Mouse (Mus musculus): ENCODE data around the gene Nit2.

Gene Nit2

DNA sequence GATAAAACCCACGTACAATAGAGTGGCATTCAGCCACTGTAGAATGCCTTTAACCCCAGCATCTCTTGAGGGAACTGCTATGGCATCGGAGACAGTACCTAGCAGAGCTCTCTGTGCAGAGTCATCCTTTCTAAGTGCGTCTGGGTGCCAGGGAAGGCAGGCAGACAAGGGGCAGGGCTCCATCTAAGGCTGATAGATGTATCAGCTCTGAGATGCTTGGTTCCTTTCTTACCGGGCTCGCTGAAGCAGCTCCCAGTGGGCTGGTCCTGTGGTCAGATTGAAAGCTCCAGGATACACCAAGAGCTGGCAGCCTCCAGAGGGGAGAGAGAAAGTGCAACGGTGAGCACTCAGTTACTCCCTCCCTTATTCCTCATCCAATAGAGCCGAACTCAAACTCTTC lies 7.3 kb downstream of the Nit2 start:
- DNase-seq, result no peak

DNA sequence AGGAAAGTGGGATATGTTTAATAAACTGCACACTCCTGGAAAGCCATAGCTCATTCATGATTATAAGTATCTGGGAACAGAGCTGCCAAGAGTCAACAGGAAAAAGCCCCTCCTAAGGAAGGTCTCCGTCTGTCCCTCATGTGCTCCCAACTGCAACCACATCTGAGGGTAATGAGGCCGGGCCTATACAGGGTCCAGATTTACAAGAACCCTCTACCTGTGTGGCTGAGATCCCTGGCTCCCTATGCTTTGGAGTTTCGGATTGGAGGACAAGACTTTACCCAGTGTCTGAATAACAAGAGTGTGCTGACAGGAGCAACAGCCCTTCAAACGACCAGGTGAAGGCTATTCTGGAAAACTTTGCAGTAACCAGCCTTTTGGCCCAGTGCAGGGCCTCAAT lies 9.4 kb downstream of the Nit2 start:
- DNase-seq, result no peak

DNA sequence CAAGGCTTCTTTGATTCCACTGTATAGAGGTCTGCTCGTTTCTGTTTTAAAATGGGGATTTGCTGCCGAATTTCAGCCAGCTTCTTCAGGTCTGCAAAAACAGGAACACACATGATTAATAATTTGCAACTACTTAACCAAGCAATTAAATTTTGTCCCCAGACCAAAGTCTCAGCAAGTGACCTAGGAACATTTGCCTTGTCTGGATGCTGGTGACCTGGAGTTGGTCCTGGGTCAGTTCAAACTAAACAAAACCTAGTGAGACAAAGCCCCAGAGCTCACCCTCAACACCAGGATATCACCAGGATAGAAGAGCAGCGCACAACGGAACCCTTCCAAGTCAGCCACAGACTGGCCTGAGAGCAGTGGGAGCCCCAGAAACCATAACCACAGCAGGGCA lies 10.1 kb downstream of the Nit2 start:
- no peak for DNase-seq

DNA sequence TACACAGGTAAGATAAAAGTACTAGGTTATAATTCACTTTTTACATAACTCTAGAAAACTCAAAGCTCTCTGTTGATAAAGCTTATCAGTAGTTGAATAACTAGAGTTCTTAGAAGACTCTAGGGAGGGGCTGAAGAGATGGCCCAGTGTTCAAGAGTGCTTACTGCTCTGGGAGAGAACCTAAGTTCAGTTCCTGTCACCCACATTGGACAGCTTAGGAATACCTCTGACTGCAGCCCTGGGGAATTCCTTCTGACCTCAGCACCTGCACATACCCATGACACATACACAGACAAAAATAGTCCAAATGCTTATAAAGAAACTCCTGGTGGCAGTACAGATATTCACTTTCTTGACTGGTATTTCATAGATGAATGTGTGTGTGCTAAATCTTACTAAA lies 11.2 kb downstream of the Nit2 start:
- no peak for DNase-seq

DNA sequence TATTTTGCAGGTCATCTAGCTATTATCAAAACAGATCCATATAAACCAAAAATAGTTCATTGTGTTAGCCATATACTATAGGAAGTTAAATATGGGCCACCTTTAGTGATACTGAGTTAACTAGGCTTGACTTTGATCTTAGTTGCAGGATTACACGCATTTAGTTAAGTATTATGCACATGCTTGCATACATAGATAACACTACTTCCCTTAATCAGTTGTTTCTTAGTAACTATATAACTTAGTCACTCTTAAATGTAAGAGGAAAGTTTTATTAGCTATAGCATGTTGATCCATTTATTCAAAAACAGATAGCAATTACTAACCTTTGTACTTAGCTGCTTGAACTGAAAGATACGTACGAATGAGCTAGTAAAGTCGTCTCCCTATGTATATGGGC lies 15.7 kb downstream of the Nit2 start:
- DNase-seq, result no peak

DNA sequence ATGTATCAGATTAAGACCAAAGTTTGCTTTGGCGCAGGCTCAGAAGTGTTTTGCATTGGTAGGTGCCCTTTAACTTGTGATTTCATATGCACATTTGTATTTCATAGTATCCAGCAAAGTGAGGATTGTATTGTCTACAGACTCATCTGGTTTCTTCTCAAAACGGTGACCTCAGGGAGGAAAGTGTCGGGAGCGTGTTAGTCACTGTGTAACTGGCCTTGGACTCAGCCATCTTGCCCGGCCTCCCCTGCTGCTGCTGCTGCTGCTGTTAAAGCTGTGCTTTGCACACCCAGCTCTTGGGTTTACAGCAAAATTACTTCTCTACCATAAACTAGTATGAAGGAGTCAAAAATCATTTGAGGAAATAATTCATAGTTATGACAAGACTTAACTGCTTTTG lies 22.4 kb downstream of the Nit2 start:
- no peak for DNase-seq

DNA sequence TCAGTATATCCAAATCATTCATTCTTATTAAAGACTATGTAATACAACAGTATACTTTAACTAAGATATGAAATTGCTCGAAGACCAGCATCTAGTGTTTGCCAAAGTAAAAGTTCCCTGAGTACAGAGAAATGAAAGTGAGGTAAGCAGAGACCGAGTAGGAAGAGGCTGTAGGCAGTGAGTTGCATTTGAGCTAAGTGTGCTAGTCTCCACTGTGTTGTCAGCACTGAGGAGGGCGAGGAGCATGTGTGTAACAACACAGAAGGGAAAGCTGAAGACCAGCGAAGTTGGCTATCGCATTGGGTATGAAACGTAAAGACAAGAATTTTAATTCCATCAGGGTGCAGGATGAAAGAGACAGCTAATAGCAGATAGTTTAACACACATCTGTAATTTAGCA lies 33.5 kb downstream of the Nit2 start:
- no peak for DNase-seq

DNA sequence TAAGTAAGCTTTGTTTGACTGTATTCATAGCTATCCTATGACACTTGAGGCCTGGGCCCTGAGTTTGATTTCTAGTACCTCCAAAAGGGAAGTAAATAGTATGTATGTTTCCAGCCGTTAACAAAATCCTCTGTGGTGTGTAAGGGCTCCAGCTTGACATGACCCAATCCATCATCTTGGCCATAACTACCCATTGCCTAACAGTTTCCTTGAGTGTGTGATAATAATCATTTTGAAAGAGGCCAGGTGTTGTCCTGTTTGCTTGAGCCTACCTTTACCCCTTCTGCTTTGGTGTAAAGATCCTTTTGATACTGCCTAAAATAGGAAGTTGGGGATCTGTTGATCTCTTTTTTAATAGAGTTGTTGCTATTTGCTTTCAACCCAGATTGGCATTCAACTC lies 34.8 kb downstream of the Nit2 start:
- DNase-seq, result no peak

DNA sequence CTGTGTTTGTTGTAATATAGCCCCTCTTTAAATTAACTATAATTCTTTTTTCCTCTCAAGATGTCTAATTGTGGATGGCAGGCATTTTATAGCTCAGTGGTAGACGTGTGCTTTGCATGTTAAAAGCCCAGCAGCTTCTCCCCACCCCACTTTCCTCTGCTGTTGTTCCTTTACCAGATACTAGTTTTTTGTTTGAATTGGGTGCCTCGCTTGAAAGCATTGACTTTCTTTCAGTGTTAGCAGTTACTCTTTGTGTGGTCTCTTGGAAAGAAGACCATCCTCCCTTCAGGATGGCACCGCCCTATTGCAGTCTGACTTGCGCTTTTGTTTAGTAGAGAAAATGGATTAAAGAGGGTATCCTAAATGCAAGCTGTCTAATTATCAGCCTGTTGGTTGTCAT lies 35.6 kb downstream of the Nit2 start:
- no peak for DNase-seq

DNA sequence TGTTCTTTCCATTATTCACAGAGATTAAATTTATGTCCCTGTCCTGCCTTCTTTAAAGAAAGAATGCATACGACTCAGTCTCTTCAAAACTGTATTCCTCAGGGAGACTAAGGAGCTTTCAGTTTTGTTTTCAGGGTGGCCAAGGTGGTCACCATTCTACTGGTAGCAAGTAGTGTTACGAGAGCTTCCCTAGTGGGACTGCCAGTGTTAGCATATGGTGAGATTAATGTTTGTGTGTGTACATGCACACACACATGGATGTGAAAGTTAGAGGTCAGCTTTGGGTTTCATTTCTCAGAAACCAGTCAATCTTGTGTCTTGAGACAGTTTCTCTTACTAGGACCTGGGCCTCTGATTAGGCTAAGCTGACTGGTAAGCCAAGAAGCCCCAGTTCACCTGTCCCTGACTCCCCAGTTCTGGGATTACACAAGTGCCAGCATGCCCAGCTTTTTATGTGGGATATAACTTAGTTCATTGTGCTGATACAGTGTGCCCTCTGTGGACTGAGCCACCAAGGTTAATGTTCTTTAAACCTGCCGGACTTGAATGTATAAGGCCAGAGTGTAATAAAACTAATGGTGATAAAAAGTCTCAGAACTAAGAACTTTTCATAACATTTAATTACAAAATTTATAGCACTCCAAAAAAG lies 36.3 kb downstream of the Nit2 start:
- DNase-seq, result no peak

DNA sequence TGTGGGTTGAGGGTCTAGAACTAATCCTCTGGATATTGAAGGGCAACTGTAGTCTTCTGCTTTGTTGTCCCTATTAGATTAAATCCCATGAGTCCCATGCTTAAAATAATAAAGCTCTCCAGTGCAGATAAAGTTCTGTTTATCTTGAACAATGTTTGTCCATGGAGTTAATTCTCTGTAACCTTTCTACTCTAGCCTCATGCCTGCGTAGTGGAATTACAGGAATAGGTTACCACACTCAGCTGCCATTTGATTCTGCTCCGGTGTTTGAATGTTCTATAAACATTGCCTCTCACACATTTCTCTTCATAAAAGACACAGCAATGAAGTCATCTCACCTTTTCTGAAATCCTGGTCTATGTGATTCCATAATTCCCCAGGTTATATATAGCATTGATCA lies 39.3 kb downstream of the Nit2 start:
- DNase-seq, result no peak

DNA sequence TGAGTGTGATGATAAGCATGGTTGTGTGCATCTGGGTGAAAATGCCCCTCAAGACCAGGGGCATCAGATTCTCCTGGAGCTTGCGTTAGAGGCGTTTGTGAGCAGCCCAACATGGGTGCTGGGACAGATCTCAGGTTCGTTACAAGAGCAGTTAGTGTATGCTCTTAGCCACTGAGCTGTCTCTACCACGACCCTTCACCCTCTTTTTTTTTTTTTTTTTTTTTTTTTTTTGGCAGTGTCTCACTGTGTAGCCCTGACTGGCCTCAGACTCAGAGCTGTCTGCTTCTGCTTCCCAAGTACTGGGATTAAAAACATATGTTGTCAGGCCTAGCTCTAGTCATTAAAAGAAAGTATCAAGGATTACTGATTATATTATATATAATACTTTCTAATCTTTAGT lies 40.9 kb downstream of the Nit2 start:
- DNase-seq, result no peak

DNA sequence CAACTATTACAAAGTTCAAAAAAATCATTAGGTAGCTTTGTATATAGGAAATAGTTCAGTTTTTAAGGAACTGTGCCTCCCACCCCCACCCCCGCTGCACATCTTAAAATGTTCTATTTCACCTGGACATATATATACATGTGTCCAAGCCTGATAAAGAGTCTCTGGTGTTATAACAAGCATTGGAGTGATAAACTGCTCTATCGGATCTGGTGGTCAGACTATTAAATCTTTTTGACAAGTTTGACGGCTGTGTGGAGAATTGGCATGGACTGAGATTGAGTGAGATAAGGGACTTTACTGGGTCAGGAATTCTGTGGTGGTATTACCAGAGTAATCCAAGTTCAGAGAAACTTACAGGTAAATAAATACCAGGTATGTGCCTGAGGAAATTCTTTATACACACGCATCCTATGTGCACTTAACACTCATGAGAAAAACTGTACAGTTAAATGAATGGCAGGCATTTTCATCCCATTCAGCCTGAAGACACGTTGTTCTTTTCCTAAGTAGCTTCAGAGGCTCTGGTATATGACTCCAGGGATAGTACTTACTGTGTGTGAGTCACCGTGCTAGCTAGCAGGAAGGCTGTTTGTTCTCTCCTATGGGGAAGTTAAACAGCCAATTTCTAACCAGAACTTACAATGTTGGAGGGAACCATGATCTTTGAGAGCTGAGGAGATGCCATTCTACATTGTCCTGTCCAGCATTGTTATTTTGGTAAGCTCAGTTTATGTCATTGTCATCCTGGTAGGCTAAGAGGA lies 44.3 kb downstream of the Nit2 start:
- DNase-seq, result peak; percentile 22

DNA sequence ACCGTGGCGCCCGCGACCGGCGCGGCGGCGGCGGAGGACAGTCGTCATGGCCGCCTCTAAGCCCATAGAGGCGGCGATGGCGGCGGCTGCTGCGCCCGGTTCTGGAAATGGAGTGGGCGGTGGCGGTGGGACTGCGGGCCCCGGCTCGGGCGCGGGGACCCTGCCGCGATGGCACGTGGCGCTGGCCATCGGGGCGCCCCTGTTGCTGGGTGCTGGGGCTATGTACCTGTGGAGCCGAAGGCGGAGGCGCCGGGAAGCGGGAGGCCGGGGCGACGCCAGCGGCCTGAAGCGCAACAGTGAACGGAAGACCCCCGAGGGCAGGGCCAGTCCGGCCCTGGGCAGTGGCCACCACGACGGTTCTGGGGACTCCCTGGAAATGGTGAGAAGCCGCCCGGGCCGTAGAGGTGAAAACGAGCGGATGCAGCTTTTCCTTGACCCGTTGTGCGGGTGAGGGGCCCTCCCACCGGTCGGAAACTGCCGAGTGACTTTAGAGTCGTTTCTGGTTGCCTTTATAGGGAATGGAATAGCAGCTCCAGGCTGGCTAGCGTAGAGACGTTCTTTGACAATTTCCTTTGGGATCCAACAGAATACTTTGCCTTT lies 45.2 kb downstream of the Nit2 start:
- no peak for DNase-seq

DNA sequence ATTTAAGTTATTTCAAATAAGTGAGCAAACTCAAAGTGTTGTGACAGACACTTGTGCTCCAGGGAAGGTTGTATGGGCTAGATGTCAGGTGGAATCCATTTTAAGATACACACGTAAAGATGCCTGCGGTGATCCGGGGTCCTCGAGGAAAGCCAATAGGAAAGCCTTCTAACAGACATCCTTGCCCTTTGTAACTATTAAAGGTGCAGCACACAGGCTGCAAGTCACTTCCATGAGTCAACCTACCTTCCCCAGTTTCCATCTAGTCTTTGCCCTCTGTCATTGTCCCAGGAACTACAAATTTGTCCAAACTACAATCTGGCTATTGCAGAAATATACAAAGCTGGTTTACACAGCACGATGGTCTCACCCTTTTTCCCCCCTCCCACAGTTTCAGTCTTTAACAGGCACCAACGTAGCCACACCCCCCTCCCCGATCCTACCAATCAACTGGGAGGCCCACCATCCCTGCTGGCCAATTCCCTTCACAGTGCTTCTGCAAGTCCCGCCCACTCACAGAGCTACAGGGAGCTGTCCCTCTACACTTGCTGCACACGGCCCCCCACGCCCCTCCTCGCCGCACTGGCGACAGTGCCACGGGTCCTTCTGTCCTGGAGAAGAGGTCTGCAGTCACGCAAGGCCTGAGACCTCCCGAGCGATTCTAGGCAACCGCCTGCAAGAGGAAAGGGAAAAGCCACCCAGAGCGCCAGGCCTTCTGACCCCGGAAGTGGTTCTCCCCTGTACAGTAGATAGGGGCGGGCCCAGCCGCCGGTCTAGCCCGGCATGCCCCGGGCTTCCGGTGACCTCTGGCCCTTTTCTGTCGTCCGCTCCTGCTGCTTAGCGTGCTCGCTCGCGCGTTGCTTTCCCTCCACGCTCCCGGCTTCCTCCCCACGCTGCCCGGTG lies 46.0 kb downstream of the Nit2 start, which contains the start of gene Tomm70a:
TSS of gene Tomm70a (plus strand) at position 791 of the 903 bp plus-strand sequence.
- DNase-seq, result peak; percentile 97

DNA sequence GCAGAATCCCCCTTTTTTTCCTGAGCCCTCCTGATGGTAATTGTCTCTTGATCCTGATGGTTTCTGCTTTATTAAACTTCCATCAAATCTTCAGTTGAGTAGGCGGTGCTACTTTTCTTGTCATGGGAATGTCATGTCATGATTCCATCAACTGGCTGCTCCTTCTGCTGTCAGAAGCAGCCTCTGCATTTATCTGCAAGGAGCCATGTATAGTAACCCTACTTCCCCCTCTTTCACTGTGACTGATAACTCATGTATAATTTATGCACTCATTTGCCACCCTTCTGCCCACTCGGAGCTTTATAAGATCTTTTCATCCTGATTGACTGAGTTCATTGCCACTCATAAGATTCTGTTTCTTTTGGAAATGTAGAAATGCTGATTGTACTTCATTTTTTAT lies 49.6 kb downstream of the Nit2 start:
- DNase-seq, result no peak

DNA sequence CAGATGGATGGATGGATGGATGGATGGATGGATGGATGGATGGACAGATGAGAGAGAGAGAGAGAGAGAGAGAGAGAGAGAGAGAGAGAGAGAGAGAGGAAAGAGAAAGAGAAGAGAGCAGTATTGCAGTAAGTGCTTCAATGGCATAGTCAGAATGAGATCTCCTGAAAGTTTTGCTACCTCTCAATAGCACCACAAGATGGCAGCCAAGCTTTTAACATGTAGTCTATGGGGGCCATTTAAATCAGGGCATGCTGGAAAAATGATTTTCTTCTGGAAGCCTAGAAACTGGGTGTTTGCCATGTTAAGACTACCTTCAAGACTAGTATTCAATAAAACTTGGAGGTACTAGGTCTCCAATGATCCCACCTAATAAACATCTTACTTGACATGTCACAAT lies 51.1 kb downstream of the Nit2 start:
- DNase-seq, result no peak
